Mouse (Mus musculus): Measurements from ENCODE around the gene Pars2. TPM values are rescaled to one million over a fixed set of nuclear protein-coding genes. Genes with fewer than 3 reads are reported as not detected.

The Pars2 gene
- total RNA-seq, 2 experiments from 2014 or later, result 8.3 to 8.6 TPM

DNA sequence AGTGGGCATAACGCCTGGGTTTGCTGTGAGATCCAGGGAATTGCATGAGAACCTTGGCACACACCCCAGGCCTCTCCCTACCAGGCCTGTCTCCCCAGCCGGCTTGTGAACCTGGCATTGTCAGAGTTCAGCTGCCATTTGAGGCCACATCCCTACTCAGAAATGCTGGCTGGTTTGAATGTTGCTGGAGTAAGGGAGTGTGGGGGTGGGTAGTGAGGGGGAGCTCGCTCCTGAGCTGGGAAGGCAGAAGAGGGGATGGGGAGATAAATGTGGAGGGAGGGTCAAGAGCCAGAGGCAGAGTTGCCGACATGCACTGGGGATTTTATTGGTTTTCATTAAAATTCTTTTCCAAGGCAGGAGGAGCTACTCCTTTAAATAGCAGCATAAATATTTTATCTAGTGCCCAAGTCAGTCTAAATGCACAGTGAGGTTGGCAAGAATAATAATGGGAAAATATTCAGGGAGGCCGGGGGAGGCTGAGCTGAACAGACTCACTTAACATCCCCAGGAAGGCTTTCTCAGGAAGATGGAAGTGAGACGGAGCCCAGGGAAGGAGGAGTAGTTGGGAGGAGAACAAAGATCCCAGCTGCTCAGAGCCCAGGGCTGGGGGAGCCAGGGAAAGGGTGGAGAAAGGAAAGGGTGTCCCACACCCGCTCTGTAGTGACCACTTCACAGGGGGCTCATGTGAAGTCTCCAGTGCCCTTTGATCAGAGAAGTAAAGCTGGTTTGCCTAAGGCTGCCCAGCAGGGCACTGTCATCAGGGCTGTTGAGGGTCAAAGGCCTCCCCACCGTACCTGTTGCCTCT, 17.4 kb upstream of the Pars2 start:
- no peak for DNase-seq (ENCODE audit: low spot score in 2 of 2)

DNA sequence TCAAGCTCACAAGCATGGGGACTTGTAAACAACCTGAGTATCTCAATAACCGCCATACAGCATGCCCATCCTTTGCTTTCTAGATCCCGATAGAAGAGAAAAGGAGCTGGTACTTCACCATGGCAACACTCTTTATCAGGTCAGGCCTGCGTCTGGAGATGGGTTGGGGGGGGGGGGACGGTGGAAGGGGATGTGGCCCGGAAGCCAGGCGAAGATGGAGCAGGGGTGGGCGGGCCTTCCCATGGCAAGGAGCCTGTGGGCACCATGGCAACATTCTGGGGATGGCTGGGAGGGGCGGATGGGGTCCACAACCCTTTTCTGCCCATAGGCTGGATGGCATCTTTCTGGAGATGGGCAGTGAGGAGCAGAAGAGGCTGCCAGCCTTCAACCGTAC, 16.8 kb upstream of the Pars2 start:
- DNase-seq (ENCODE audit: low spot score in 2 of 2), result no peak

DNA sequence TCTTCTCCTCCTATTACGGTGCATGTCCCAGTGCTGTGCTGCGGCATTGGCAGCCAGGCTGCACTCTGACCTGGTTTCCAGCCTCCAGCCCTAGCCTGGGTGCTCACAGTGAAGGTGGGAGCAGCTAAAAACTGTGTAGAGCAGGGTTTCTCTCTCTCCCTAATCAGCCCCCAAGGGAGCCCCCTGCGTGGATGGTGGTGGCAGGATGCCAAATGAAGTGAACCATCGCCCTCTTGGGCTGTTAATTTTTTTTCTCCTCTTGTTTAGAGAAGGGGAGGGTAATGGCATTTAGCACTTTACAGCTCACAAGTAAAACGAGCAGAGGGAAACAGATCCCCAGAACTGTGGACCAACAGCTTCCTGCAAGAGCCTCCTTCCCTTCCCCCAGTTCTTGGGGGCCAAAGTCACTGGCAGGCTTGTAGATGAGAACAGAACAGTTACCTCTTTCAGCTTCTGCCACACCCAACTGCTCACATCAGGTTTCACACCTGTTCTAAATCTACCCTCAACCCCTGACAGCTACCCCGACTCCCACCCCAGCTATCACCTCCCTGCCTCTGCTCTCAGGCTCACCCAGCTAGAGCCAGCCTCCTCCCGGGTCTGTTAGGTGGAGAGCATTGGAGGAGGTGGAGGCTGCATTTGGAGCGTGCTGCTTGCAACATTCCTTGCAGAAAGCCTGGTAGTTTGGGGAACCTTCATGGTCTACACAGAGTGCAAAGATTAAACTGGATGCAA, 7.2 kb upstream of the Pars2 start:
- DNase-seq (ENCODE audit: low spot score in 2 of 2), result no peak

DNA sequence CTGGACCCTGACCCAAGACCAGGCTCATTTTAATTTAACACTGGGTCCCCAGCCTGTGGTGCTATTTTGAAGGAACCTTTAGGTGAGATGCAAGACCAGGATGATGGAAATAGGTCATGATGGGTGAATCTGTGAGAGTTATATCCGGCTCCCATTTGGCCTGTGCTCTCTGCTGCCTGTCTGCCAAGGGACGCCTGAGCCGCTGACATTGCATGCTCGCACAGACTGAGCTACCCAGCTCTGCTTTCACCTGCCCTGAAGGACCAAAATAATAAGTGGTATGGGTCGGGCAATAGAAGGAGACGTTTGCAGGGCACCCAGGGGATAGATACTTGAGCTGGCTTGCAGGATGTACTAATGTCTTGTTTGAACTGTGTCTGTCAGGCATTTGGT, 6.7 kb upstream of the Pars2 start:
- DNase-seq (ENCODE audit: low spot score in 2 of 2), result no peak

GRCm38 (mm10) chr4:106645797-106646196, 5.1 kb upstream of the Pars2 start:
- no peak for DNase-seq (ENCODE audit: low spot score in 2 of 2)

DNA sequence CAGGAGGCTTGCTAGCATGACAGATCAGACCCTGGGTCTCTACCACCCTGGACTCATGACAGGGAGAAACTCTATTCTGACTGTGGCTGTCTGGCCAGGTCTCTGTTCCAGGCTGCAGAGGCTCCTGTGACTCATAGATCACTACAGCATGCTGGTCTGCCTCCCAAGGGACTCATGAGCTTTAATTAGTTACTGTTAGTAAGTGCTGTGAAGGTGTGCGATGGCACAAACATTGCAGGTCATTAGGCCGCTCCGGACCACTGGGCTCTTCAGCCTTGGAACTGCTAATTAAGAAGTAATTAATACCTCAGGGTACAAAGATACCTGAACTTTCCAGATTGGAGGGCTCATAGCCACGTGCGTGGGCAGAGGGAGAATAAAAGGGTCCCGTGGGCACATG, 3.7 kb upstream of the Pars2 start:
- DNase-seq (ENCODE audit: low spot score in 2 of 2), result no peak

GRCm38 (mm10) chr4:106652546-106652945, 1.7 kb downstream of the Pars2 start:
- no peak for DNase-seq (ENCODE audit: low spot score in 2 of 2)

GRCm38 (mm10) chr4:106653051-106653450, 2.2 kb downstream of the Pars2 start:
- DNase-seq (ENCODE audit: low spot score in 2 of 2), result no peak

GRCm38 (mm10) chr4:106655681-106656080, 4.8 kb downstream of the Pars2 start:
- DNase-seq (ENCODE audit: low spot score in 2 of 2), result no peak

DNA sequence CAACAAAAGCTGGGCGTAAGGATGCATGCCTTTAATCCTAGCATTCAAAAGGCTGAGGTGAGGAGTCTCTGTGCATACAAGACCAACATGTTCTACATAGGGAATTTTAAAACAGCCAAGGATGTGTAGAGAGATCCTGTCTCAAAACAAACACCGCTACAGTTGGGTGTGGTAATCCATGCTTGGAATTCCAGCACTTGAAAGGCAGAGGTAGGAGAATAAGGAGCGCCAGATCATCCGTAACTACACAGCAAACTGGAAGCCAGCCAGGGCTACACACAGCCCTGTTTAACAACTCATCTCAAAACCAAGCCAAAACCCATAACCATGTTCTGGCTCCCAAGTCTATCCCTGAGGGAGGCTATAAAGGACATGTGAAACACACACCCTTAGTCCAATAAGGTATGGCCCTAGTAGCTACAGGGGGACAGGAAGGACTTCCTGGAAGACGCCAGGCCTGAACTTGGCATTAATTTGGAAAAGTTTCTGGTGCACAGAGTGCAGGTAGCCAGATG, 13.1 kb downstream of the Pars2 start:
- no peak for DNase-seq (ENCODE audit: low spot score in 2 of 2)

DNA sequence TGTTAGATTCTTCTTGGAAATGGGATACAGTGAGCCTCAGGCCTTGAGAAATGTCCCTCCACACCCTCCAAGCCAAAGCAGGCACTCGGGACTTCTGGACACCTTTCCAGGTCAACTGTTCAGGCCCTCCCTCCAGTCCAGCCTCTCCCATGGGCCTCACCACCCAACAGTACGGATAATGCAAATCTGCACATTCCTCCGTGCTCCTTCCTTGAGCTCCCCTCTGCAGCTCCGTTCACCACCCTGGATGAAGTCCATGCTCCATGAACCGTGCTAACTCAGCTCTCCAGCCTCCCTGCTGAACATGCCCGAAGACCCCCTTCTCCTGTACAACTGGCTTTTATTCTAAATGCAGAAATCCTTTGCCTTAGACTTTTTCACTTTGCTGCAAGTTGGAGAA, 13.8 kb downstream of the Pars2 start:
- DNase-seq (ENCODE audit: low spot score in 2 of 2), result no peak

DNA sequence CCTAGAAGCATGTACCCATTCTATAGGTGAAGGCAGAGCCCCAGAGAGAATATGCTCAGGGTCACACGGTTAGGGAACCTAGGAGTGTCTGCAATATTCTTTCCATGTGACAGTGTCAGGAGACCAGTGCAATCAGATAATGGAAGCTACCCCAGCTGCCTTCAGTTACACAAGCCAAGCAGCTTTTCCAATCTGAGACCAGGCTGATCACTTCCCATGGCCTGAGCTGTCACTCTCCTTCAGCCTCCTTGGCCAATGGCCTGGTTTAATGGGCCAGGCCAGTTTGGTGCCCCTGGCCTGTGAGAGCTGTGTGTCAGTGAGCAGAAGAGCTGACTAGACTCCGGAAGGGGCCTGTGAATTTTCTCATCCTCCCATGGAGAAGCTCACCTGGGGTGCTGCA, 14.4 kb downstream of the Pars2 start:
- DNase-seq (ENCODE audit: low spot score in 2 of 2), result no peak

- no peak for DNase-seq (ENCODE audit: low spot score in 2 of 2)
These were observed 14.8 kb downstream of the Pars2 start for GRCm38 (mm10) chr4:106665673-106666072.

DNA sequence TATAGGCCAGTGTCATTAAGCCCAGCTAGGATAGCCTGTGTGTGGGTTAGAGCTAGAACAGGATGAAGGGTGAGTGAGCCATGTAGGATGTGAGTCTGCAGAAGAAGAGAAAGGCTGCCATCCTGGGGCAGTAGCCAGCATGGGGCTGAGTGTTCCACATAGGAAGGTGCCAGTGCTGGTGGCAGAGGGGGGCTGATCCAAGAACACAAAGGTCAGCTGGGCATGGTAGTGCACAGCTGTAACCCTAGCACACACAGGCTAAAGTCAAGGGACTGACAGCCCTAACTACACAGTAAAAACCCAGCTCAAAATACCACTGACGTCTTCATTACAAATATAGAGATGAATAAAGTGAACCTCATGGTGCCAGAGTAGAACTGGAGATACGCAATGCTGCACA, 15.7 kb downstream of the Pars2 start:
- no peak for DNase-seq (ENCODE audit: low spot score in 2 of 2)

- DNase-seq (ENCODE audit: low spot score in 2 of 2), result no peak
These were observed 25.9 kb downstream of the Pars2 start for GRCm38 (mm10) chr4:106676749-106677148.

DNA sequence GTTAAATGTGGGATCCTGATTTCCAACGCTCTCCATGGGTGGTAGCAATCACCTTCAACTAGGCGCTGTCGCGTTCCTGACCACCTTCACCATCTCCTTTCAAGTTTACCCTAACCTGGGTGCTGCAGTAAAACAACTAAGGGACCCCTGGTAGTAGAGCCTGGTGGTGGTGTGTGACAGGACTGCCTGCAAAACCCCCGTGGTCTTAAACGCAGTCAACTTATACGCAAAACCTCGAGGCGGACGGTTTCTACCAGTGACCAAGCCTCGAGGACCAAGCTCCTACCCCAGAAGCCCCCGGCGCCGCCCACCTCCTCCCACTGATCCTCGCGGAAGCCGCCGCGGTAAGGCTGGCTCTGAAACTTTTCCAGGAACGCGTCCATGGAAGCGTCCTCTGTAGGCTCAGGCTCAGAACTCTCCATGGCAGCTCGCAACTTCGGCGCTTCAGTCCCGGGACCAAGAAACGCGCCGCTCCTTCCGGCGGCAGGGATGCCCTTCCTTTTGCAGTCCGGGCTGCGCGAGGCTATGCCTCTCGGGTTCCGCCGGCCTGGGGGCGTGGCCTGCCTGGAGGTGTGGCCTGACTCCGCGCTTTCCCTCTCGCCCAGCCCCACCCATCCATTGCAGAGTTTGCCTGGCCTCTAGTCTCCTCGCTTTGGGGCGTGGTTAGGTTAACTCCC, 27.7 kb downstream of the Pars2 start, which contains the start of gene Ttc4:
Gene Ttc4, minus strand, starts transcription at position 503 of the 677 bp plus-strand sequence.
- DNase-seq (ENCODE audit: low spot score in 2 of 2), result peak; percentile 88 to 92

- no peak for DNase-seq (ENCODE audit: low spot score in 2 of 2)
These were observed 28.3 kb downstream of the Pars2 start for GRCm38 (mm10) chr4:106679152-106679551.

GRCm38 (mm10) chr4:106680955-106681354, 30.1 kb downstream of the Pars2 start:
- DNase-seq (ENCODE audit: low spot score in 2 of 2), result no peak

- no peak for DNase-seq (ENCODE audit: low spot score in 2 of 2)
These were observed 37.9 kb downstream of the Pars2 start for GRCm38 (mm10) chr4:106688636-106689296.

DNA sequence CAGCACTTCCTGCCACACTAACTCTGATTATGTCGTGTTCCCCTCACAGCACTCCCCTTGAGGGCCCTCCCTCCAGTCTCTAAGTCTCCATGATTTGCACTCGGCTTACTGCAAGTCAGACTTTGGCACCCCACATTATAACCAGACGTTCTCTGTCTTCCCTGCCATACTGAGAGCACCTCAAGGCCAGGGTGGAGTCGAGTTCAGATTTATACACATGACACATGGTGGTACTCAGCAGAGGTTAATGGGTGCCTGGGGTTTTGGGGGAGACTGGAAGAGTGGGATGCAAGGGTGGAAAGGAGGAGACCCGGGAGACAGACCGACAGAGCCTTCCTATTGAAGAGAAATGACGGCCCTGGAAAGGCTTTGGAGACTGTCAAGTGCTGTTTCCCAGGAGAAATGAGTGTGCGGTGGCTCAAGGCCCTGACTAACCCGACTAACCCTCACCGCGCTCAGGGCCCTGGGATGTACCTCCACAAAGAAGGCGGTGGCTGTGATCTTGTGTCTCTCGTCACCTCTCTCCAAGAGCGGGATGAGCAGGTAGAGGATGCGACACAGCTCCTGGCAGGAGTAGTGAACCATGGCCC, 43.1 kb downstream of the Pars2 start:
- DNase-seq (ENCODE audit: low spot score in 2 of 2), result no peak

DNA sequence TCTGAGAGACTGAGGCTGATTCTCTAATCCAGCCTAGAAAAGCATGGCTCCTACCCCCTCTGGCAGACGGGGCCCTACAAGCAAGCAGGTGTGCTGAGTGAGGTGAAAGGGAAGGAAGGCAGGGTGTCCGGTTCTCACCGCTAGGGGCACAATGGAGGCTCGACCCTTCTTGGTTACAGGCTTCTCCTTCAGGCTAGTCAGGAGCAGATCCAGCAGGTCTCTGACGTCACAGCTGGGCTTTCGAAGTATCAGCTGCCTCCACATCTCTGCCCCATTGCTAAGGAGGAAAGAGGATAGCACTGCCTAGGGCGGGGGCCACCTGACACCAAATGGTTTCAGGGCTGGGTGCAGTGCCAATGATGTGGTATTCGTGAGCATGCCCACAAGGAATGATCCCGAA, 49.1 kb downstream of the Pars2 start:
- DNase-seq (ENCODE audit: low spot score in 2 of 2), result peak in 1 of 2 experiments; percentile 14
